Mouse (Mus musculus): ENCODE data around the gene Pdlim7. TPM values are rescaled to one million over a fixed set of nuclear protein-coding genes. Genes with fewer than 3 reads are reported as not detected.
A peak's percentile ranks its signal among the peaks of the same experiment; 100 is the strongest.

The Pdlim7 gene
- total RNA-seq, 2 experiments from 2014 or later: 82.1 to 101 TPM

- DNase-seq (ENCODE audit: low spot score in 2 of 2): no peak
- intact Hi-C loops (cut with DNase I): no loop called here
Measured at GRCm38 (mm10) chr13:55523951-55524600, 10.6 kb upstream of the Pdlim7 start.

- intact Hi-C loops (cut with DNase I): no loop called here
- DNase-seq (ENCODE audit: low spot score in 2 of 2): no peak
Measured at GRCm38 (mm10) chr13:55523278-55523677, 9.8 kb upstream of the Pdlim7 start.

GRCm38 (mm10) chr13:55522730-55523129, 9.3 kb upstream of the Pdlim7 start:
- DNase-seq (ENCODE audit: low spot score in 2 of 2): no peak
- intact Hi-C loops (cut with DNase I): no loop called here

GRCm38 (mm10) chr13:55519606-55520005, 6.1 kb upstream of the Pdlim7 start:
- intact Hi-C loops (cut with DNase I): no loop called here
- no peak for DNase-seq (ENCODE audit: low spot score in 2 of 2)

GRCm38 (mm10) chr13:55516955-55517354, 3.5 kb upstream of the Pdlim7 start:
- peak; percentile 85 to 88 for DNase-seq (ENCODE audit: low spot score in 2 of 2)
- intact Hi-C loops (cut with DNase I): loop anchor here (2.0 kb wide), 1 partner anchor 44 kb away; no protein-coding TSS in a partner anchor

- intact Hi-C loops (cut with DNase I): loop anchor here (2.0 kb wide), 2 partner anchors 31 to 109 kb away; no protein-coding TSS in a partner anchor
- DNase-seq (ENCODE audit: low spot score in 2 of 2): no peak
Measured at GRCm38 (mm10) chr13:55513828-55514227, 352 bp upstream of the Pdlim7 start.

- peak in 1 of 2 experiments; percentile 43 for DNase-seq (ENCODE audit: low spot score in 2 of 2)
- intact Hi-C loops (cut with DNase I): loop anchor here (2.0 kb wide), 2 partner anchors 30 to 108 kb away; no protein-coding TSS in a partner anchor
Measured at GRCm38 (mm10) chr13:55512379-55513031, 971 bp downstream of the Pdlim7 start.

GRCm38 (mm10) chr13:55511492-55511861, 2.0 kb downstream of the Pdlim7 start:
- DNase-seq (ENCODE audit: low spot score in 2 of 2): no peak
- intact Hi-C loops (cut with DNase I): no loop called here

- intact Hi-C loops (cut with DNase I): no loop called here
- DNase-seq (ENCODE audit: low spot score in 2 of 2): no peak
Measured at GRCm38 (mm10) chr13:55510668-55511491, 2.6 kb downstream of the Pdlim7 start.

GRCm38 (mm10) chr13:55510332-55510667, 3.2 kb downstream of the Pdlim7 start:
- intact Hi-C loops (cut with DNase I): no loop called here
- no peak for DNase-seq (ENCODE audit: low spot score in 2 of 2)

GRCm38 (mm10) chr13:55508531-55508930, 4.9 kb downstream of the Pdlim7 start:
- intact Hi-C loops (cut with DNase I): no loop called here

GRCm38 (mm10) chr13:55507877-55508276, 5.6 kb downstream of the Pdlim7 start:
- intact Hi-C loops (cut with DNase I): no loop called here
- no peak for DNase-seq (ENCODE audit: low spot score in 2 of 2)

More at GRCm38 (mm10) chr13:55508531-55508930, 4.9 kb downstream of the Pdlim7 start:
- DNase-seq (ENCODE audit: low spot score in 2 of 2): no peak

GRCm38 (mm10) chr13:55506697-55507096, 6.8 kb downstream of the Pdlim7 start:
- intact Hi-C loops (cut with DNase I): no loop called here
- DNase-seq (ENCODE audit: low spot score in 2 of 2): no peak

GRCm38 (mm10) chr13:55505810-55506209, 7.7 kb downstream of the Pdlim7 start:
- no peak for DNase-seq (ENCODE audit: low spot score in 2 of 2)
- intact Hi-C loops (cut with DNase I): no loop called here

GRCm38 (mm10) chr13:55504390-55504789, 9.1 kb downstream of the Pdlim7 start:
- DNase-seq (ENCODE audit: low spot score in 2 of 2): no peak
- intact Hi-C loops (cut with DNase I): no loop called here

- DNase-seq (ENCODE audit: low spot score in 2 of 2): no peak
- intact Hi-C loops (cut with DNase I): no loop called here
Measured at GRCm38 (mm10) chr13:55502405-55502804, 11.1 kb downstream of the Pdlim7 start.

- DNase-seq (ENCODE audit: low spot score in 2 of 2): no peak
- intact Hi-C loops (cut with DNase I): no loop called here
Measured at GRCm38 (mm10) chr13:55500575-55500974, 12.9 kb downstream of the Pdlim7 start.

- intact Hi-C loops (cut with DNase I): no loop called here
Measured at GRCm38 (mm10) chr13:55498906-55499305, 14.6 kb downstream of the Pdlim7 start.

GRCm38 (mm10) chr13:55496661-55497060, 16.8 kb downstream of the Pdlim7 start:
- intact Hi-C loops (cut with DNase I): no loop called here
- DNase-seq (ENCODE audit: low spot score in 2 of 2): no peak

More at GRCm38 (mm10) chr13:55498906-55499305, 14.6 kb downstream of the Pdlim7 start:
- DNase-seq (ENCODE audit: low spot score in 2 of 2): no peak

- DNase-seq (ENCODE audit: low spot score in 2 of 2): no peak
- intact Hi-C loops (cut with DNase I): no loop called here
Measured at GRCm38 (mm10) chr13:55495702-55496101, 17.8 kb downstream of the Pdlim7 start.

Data from left cerebral cortex, postnatal 36 days (tissue).